In genomic region chr9:28662882-28663281, GRCm38 (mm10) we compare ENCODE assay signal across 20 mouse cellular contexts.
DNase-seq lines count a peak whose midpoint lies in the region; ATAC-seq and TF ChIP-seq lines count a peak whose summit lies in the region.
"Had no signal": no experiment of that assay in that cellular context is flagged by ENCODE, and none has a peak within 500 bp of the region (broad histone marks: within the 10 kb centered on the region; RNA-seq: fewer than 3 reads in every experiment).

No protein-coding gene starts in this region.

- no peaks in the 10 kb centered on the region for H3K27me3 ChIP-seq in forebrain, embryonic 11.5 days (ENCODE audit: control insufficient read depth, insufficient read depth, low read length)
- H3K27me3 ChIP-seq: liver, embryonic 12.5 days; neural tube, embryonic 15.5 days had no signal

- H3K9ac ChIP-seq in forebrain, embryonic 11.5 days (ENCODE audit: low read length): no peak overlapping the region
- H3K9ac ChIP-seq: liver, embryonic 12.5 days; neural tube, embryonic 15.5 days had no signal

- H3K4me1 ChIP-seq in forebrain, embryonic 11.5 days (replicated peaks; ENCODE audit: control insufficient read depth, insufficient read depth, low read length): no peaks in the 10 kb centered on the region
- H3K4me1 ChIP-seq: liver, embryonic 12.5 days; neural tube, embryonic 15.5 days had no signal

- no peaks in the 10 kb centered on the region for H3K9me3 ChIP-seq in forebrain, embryonic 11.5 days (ENCODE audit: control insufficient read depth, low read length)
- H3K9me3 ChIP-seq: liver, embryonic 12.5 days; neural tube, embryonic 15.5 days had no signal

- H3K4me2 ChIP-seq in forebrain, embryonic 11.5 days (ENCODE audit: low read depth, low read length, severe bottlenecking): no peak overlapping the region
- H3K4me2 ChIP-seq: heart, embryonic 11.5 days; liver, embryonic 12.5 days; neural tube, embryonic 15.5 days had no signal

- intact Hi-C loops in heart, postnatal 25 days (cut with DNase I): no loop called here

- H3K27ac ChIP-seq in layer of hippocampus, adult 2 months: no peak overlapping the region
- H3K27ac ChIP-seq in forebrain, embryonic 11.5 days (ENCODE audit: low read depth, low read length): no peak overlapping the region
- H3K27ac ChIP-seq: liver, embryonic 12.5 days; neural tube, embryonic 15.5 days had no signal

- no peak overlapping the region for H3K4me3 ChIP-seq in layer of hippocampus, adult 2 months
- H3K4me3 ChIP-seq in forebrain, embryonic 11.5 days (ENCODE audit: low read depth, low read length): no peak overlapping the region
- H3K4me3 ChIP-seq: liver, embryonic 12.5 days; myocyte; neural tube, embryonic 15.5 days had no signal

- peak; percentile 30 to 45 for DNase-seq in layer of hippocampus, adult 2 months (ENCODE audit: low spot score in 2 of 2)
- DNase-seq in layer of hippocampus, postnatal 10 days (ENCODE audit: low spot score in 2 of 2): no peak
- DNase-seq in frontal cortex, postnatal 14 days (ENCODE audit: low spot score in 2 of 2): peak; percentile 50 to 61
- DNase-seq in left cerebral cortex, adult 9 months (ENCODE audit: low spot score in 2 of 2): peak; percentile 40 to 87
- peak; percentile 62 for DNase-seq in right cerebral cortex, postnatal 25 days
- no peak for DNase-seq in heart, postnatal 25 days (ENCODE audit: low spot score)
- no peak for DNase-seq in yolk sac, embryonic 10.5 days (ENCODE audit: low spot score)
- no peak for DNase-seq in forebrain, embryonic 11.5 days (ENCODE audit: low spot score)
- DNase-seq: adrenal gland, adult 8-10 months; B cell, adult 2 months; cerebellum, adult 9-10 months; heart, postnatal 4 days; kidney, adult 2 months; kidney, postnatal 14 days; midbrain, embryonic 14.5 days; thymus, postnatal 25 days had no signal

- no peaks in the 10 kb centered on the region for H3K36me3 ChIP-seq in forebrain, embryonic 11.5 days (ENCODE audit: control insufficient read depth, insufficient read depth, low read length)
- H3K36me3 ChIP-seq: liver, embryonic 12.5 days; neural tube, embryonic 15.5 days had no signal

- no peak for TF ChIP-seq CTCF in layer of hippocampus, adult 2 months (conservative IDR thresholded peaks at IDR 0.05)

- ATAC-seq in forebrain, embryonic 11.5 days (replicated peaks; ENCODE audit: low FRiP score): no peak
- ATAC-seq: liver, embryonic 12.5 days had no signal

- 81% methylated on average over 3 of the region's 3 CpGs for WGBS in forebrain, embryonic 11.5 days

Comparison
In these comparisons a context has a peak if more than half of its experiments do, and no peak if none do; other contexts are left out.
1. DNase-seq: peak in layer of hippocampus, adult 2 months (2 of 2), frontal cortex, postnatal 14 days (2 of 2), left cerebral cortex, adult 9 months (2 of 2) and right cerebral cortex, postnatal 25 days (single experiment); none in layer of hippocampus, postnatal 10 days (0 of 2), heart, postnatal 25 days (single experiment), yolk sac, embryonic 10.5 days (single experiment) and forebrain, embryonic 11.5 days (single experiment).